Mouse (Mus musculus): Measurements from ENCODE around the gene Ank.

DNA sequence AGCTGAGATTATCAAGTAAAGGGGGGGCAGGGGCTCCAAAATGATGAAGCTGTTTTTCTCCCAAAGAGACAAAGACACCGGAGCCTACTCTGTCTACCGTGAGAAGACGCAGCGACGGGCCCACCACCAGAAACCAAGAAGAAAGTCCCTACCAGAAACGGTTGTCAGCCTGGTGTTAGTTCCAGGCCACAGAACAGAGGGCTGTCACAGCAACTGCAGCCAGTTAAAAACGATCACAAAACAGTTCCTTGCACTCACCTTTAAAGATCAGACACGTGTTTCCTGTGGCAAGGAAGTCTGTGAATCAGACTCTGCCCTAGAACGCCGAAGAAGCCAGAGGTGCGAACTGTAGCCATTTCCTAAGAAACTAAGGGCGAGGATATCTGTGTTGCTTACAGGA lies 174.7 kb downstream of the Ank start:
- no peak for TF ChIP-seq CTCF (IDR thresholded peaks at IDR 0.05; ENCODE audit: borderline replicate concordance, insufficient read depth, low read depth, low read length)
- TF ChIP-seq POLR2A (IDR thresholded peaks at IDR 0.05; ENCODE audit: borderline replicate concordance, insufficient read depth, low read length) = no peak
